Comparison of ENCODE assay signal across 26 mouse cellular contexts in the genomic region with DNA sequence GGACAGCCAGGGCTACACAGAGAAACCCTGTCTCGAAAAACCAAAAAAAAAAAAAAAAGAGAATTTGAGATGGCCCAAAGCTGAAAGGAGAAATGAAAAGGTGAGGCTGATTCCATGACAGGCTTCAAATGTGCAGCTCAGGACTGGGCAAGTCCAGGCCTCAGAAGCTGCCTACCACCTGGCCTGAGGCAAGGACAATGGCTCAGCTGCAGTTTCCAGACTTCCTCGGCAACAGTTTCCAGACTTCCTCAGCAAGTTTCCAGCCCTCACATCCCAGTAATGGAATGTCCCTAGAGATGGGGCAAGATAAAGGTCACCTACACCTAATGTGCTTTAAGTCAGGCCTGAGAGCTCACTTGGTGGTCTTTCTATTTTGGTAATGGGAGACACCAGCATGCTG. TPM values are rescaled to one million over a fixed set of nuclear protein-coding genes. Genes with fewer than 3 reads are reported as not detected.
DNase-seq lines count a peak whose midpoint lies in the region; ATAC-seq and TF ChIP-seq lines count a peak whose summit lies in the region.
"Had no signal": no experiment of that assay in that cellular context is flagged by ENCODE, and none has a peak within 500 bp of the region (broad histone marks: within the 10 kb centered on the region; RNA-seq: fewer than 3 reads in every experiment).

No protein-coding gene starts in this region.

- H3K9me3 ChIP-seq in ES-E14 (ENCODE audit: control insufficient read depth, insufficient read depth, low read depth, low read length) = no peaks in the 10 kb centered on the region
- no peaks in the 10 kb centered on the region for H3K9me3 ChIP-seq in forebrain, embryonic 16.5 days (ENCODE audit: control insufficient read depth, low read length)
- H3K9me3 ChIP-seq: embryonic facial prominence, embryonic 13.5 days; embryonic facial prominence, embryonic 15.5 days; forebrain, embryonic 10.5 days; forebrain, embryonic 12.5 days had no signal

- no peak for TF ChIP-seq EP300 in heart, adult 2 months (IDR thresholded peaks at IDR 0.05; ENCODE audit: insufficient read depth, low read depth, low read length)

- H3K36me3 ChIP-seq in heart, adult 2 months (ENCODE audit: control insufficient read depth, insufficient read depth, low read length) = no peaks in the 10 kb centered on the region
- H3K36me3 ChIP-seq in spleen, adult 2 months (ENCODE audit: control insufficient read depth, insufficient read depth, low read length) = no peaks in the 10 kb centered on the region
- H3K36me3 ChIP-seq in ES-E14 (ENCODE audit: control insufficient read depth, insufficient read depth, low read length, poor library complexity, severe bottlenecking) = no peaks in the 10 kb centered on the region
- H3K36me3 ChIP-seq in forebrain, embryonic 16.5 days (ENCODE audit: control insufficient read depth, insufficient read depth) = no peaks in the 10 kb centered on the region
- H3K36me3 ChIP-seq: embryonic facial prominence, embryonic 13.5 days; embryonic facial prominence, embryonic 15.5 days; forebrain, embryonic 10.5 days; forebrain, embryonic 12.5 days had no signal

- DNase-seq in heart, adult 11 months = peak; percentile 68
- DNase-seq in heart, adult 2 months = no peak
- no peak for DNase-seq in spleen, adult 2 months (ENCODE audit: low read depth in 1 of 2, low spot score in 2 of 2)
- no peak for DNase-seq in spleen, postnatal 36 days (ENCODE audit: low spot score in 2 of 2)
- no peak for DNase-seq in ES-E14 (ENCODE audit: low read depth, low spot score)
- DNase-seq: adrenal gland, adult 2 months; adrenal gland, postnatal 10 days; adrenal gland, postnatal 25 days; cerebellum, adult 11 months; cerebellum, adult 18-20 months; cerebellum, adult 8-10 months; cerebellum, adult 9-11 months; cerebellum, postnatal 14 days; cerebellum, postnatal 36 days; embryo, embryonic 11 days; forebrain, postnatal 0 days had no signal

- H3K27me3 ChIP-seq in heart, adult 2 months (ENCODE audit: control insufficient read depth, insufficient read depth, low read length) = no peaks in the 10 kb centered on the region
- no peaks in the 10 kb centered on the region for H3K27me3 ChIP-seq in spleen, adult 2 months (ENCODE audit: control insufficient read depth, insufficient read depth, low read length)
- no peaks in the 10 kb centered on the region for H3K27me3 ChIP-seq in forebrain, embryonic 16.5 days (replicated peaks; ENCODE audit: control insufficient read depth, insufficient read depth, low read length)
- H3K27me3 ChIP-seq: embryonic facial prominence, embryonic 13.5 days; embryonic facial prominence, embryonic 15.5 days; forebrain, embryonic 12.5 days had no signal

- TF ChIP-seq POLR2A in heart, adult 2 months (IDR thresholded peaks at IDR 0.05; ENCODE audit: insufficient read depth, low read depth, low read length) = no peak
- TF ChIP-seq POLR2A in spleen, adult 2 months (IDR thresholded peaks at IDR 0.05; ENCODE audit: low read depth, low read length) = no peak

- no peak overlapping the region for H3K4me3 ChIP-seq in heart, adult 2 months
- H3K4me3 ChIP-seq in spleen, adult 2 months (ENCODE audit: extremely low read depth, insufficient read depth, insufficient read length) = no peak overlapping the region
- H3K4me3 ChIP-seq in ES-E14 (ENCODE audit: insufficient read depth in 1 of 2, low read depth in 1 of 2, low read length in 2 of 2, poor library complexity in 1 of 2, severe bottlenecking in 1 of 2) = no peak overlapping the region
- H3K4me3 ChIP-seq in forebrain, embryonic 16.5 days (replicated peaks; ENCODE audit: low read length) = no peak overlapping the region
- H3K4me3 ChIP-seq: embryonic facial prominence, embryonic 13.5 days; embryonic facial prominence, embryonic 15.5 days; erythroblast, embryonic 14.5 days; forebrain, embryonic 10.5 days; forebrain, embryonic 12.5 days had no signal

- H3K4me1 ChIP-seq in heart, adult 2 months (ENCODE audit: control insufficient read depth, insufficient read depth, low read length) = no peaks in the 10 kb centered on the region
- peaks cover 8% of the 10 kb centered on the region for H3K4me1 ChIP-seq in spleen, adult 2 months (ENCODE audit: control insufficient read depth, insufficient read depth, insufficient read length)
- peaks cover 0 to 6% of the 10 kb centered on the region in 2 experiments; a peak in 2 of 4 replicates for H3K4me1 ChIP-seq in ES-E14 (ENCODE audit: control insufficient read depth in 2 of 2, insufficient read depth in 2 of 2, low read length in 2 of 2, poor library complexity in 1 of 2)
- no peaks in the 10 kb centered on the region for H3K4me1 ChIP-seq in forebrain, embryonic 16.5 days (replicated peaks; ENCODE audit: control insufficient read depth, insufficient read depth, low read length)
- H3K4me1 ChIP-seq: embryonic facial prominence, embryonic 13.5 days; embryonic facial prominence, embryonic 15.5 days; forebrain, embryonic 10.5 days; forebrain, embryonic 12.5 days had no signal

- no peak for TF ChIP-seq CTCF in heart, adult 2 months (IDR thresholded peaks at IDR 0.05)
- no peak for TF ChIP-seq CTCF in spleen, adult 2 months (IDR thresholded peaks at IDR 0.05; ENCODE audit: extremely low read depth, insufficient read depth, insufficient read length, insufficient replicate concordance)

- H3K79me2 ChIP-seq in heart, adult 2 months (replicated peaks; ENCODE audit: control insufficient read depth, insufficient read depth, low read length) = no peaks in the 10 kb centered on the region

- no peak for ATAC-seq in forebrain, embryonic 16.5 days
- ATAC-seq: CD4-positive, CD25-positive, alpha-beta regulatory T cell, adult 4 months; forebrain, embryonic 14.5 days; forebrain, postnatal 0 days had no signal

- no peak overlapping the region for H3K4me2 ChIP-seq in forebrain, embryonic 16.5 days (ENCODE audit: low read length)
- H3K4me2 ChIP-seq: embryonic facial prominence, embryonic 13.5 days; embryonic facial prominence, embryonic 15.5 days; forebrain, embryonic 12.5 days had no signal

- no peak overlapping the region for H3K27ac ChIP-seq in heart, adult 2 months
- peak overlapping the region; percentile 59 for H3K27ac ChIP-seq in spleen, adult 2 months (ENCODE audit: insufficient read depth, low read length)
- no peak overlapping the region for H3K27ac ChIP-seq in ES-E14 (ENCODE audit: insufficient read depth, low read depth, low read length, poor library complexity, severe bottlenecking)
- no peak overlapping the region for H3K27ac ChIP-seq in forebrain, embryonic 16.5 days (ENCODE audit: low read length)
- H3K27ac ChIP-seq: embryonic facial prominence, embryonic 13.5 days; embryonic facial prominence, embryonic 15.5 days; forebrain, embryonic 10.5 days; forebrain, embryonic 12.5 days had no signal

- intact Hi-C loops in heart, adult 2 months (cut with DNase I) = no loop called here

- WGBS in heart, adult 2 months = 52% methylated on average over 2 of the region's 2 CpGs
- WGBS in spleen, adult 2 months = 55% methylated on average over 2 of the region's 2 CpGs
- WGBS in forebrain, embryonic 16.5 days = 73% methylated on average over 2 of the region's 2 CpGs

- in situ Hi-C loops in ES-E14 (cut with MboI; ENCODE audit: low sequenced_read_pairs in 2 of 2, unreplicated experiment in 2 of 2) = no loop called here

- H3K9ac ChIP-seq in heart, adult 2 months (ENCODE audit: low read depth, low read length) = no peak overlapping the region
- no peak overlapping the region for H3K9ac ChIP-seq in ES-E14 (ENCODE audit: insufficient read depth, low read depth, low read length, poor library complexity, severe bottlenecking)
- H3K9ac ChIP-seq in forebrain, embryonic 16.5 days (replicated peaks; ENCODE audit: low read depth, low read length) = no peak overlapping the region
- H3K9ac ChIP-seq: embryonic facial prominence, embryonic 13.5 days; embryonic facial prominence, embryonic 15.5 days; forebrain, embryonic 12.5 days; forebrain, postnatal 0 days had no signal

TF ChIP-seq in ES-E14, 5 proteins besides CTCF, POLR2A, EP300 and RAD21:
- TF ChIP-seq CHD2 (IDR thresholded peaks at IDR 0.05; ENCODE audit: low read depth, low read length) = no peak
- TF ChIP-seq ZC3H11A (IDR thresholded peaks at IDR 0.05; ENCODE audit: borderline replicate concordance, low read depth, low read length) = no peak
- 0 out of 2 replicates have a peak, but pooled peaks have one; percentile 20 for TF ChIP-seq ZNF384 (IDR thresholded peaks at IDR 0.05; ENCODE audit: low read depth, low read length)

RNA-seq across cellular contexts. Expression of gene Tbc1d9, which starts 13.1 kb away (rescaled TPM):
- total RNA-seq in heart, adult 2 months (2021) = 1 to 10 TPM; 2.3 to 2.6 TPM
- 2.4 and 3.1 TPM in 2 replicates for polyA plus RNA-seq in heart, adult 2 months (2012; rRNA removed)
- 18.5 and 23.6 TPM in 2 replicates for polyA plus RNA-seq in spleen, adult 2 months (2012; rRNA removed)
- 6.4 and 7.1 TPM in 2 replicates for total RNA-seq in ES-E14 (2012; rRNA removed)
- 14.4 and 15.1 TPM in 2 replicates for polyA plus RNA-seq in forebrain, embryonic 16.5 days (2015; fragmentation: Nextera tagmentation; extraction: Ambion mirVana)
- total RNA-seq: MEL had no signal
- polyA plus RNA-seq: erythroblast, embryonic 14.5 days had no signal

RNA-seq across cellular contexts. Expression of gene Gm10645, which starts 13.9 kb away (rescaled TPM):
- under 1 TPM in 1 of 2 experiments, not detected in 1; 0.20 TPM for total RNA-seq in heart, adult 2 months (2021)
- polyA plus RNA-seq in heart, adult 2 months (2012; rRNA removed) = 0.29 TPM in 1 of 2 replicates, not detected in the other
- polyA plus RNA-seq in spleen, adult 2 months (2012; rRNA removed) = 1.8 and 2.9 TPM in 2 replicates
- total RNA-seq in ES-E14 (2012; rRNA removed) = 0.58 and 1.0 TPM in 2 replicates
- 5.4 and 8.0 TPM in 2 replicates for polyA plus RNA-seq in forebrain, embryonic 16.5 days (2015; fragmentation: Nextera tagmentation; extraction: Ambion mirVana)
- total RNA-seq: adrenal gland, postnatal 25 days; common myeloid progenitor, adult 5-6 weeks; MEL had no signal
- polyA plus RNA-seq: CD4-positive, CD25-positive, alpha-beta regulatory T cell, adult 4 months; erythroblast, embryonic 14.5 days had no signal
